Mouse (Mus musculus) adrenal gland, postnatal 36 days (tissue): ENCODE data around the gene Cpm. TPM values are rescaled to one million over a fixed set of nuclear protein-coding genes. Genes with fewer than 3 reads are reported as not detected.
A peak's percentile ranks its signal among the peaks of the same experiment; 100 is the strongest.
"Not testable (repeated sequence)": the region's sequence is repeated elsewhere in the genome, so short reads cannot be mapped to it uniquely, and the experiment has no call there.

Source experiments
- DNase-seq, 2 experiments: peaks; one replicate each; pipeline ENCODE4 v3.0.0; 2021; ENCODE audit warnings: mixed read lengths in 1 of 2
- long read RNA-seq, 2 experiments: library from polyadenylated mRNA; stranded (forward); transcript quantifications; one replicate each; pipeline ENCODE4 v2.0.0; 2021; ENCODE audit warnings: borderline sequencing depth in 2 of 2
- total RNA-seq, 2 experiments: library from RNA; stranded (reverse); gene quantifications; 2 replicates each; pipeline ENCODE4 v1.2.3; 2021

Gene Cpm
- total RNA-seq = 10 to 100 TPM; 25.3 to 34.9 TPM
- long read RNA-seq, experiment 1, partial matches to known transcripts = 3 of 25 reads
- long read RNA-seq, experiment 1, other reads (novel, unspliced or antisense) = 21 of 25 reads
- long read RNA-seq, experiment 2, partial matches to known transcripts = 0 of 6 reads
- long read RNA-seq, experiment 2, other reads (novel, unspliced or antisense) = 5 of 6 reads

DNA sequence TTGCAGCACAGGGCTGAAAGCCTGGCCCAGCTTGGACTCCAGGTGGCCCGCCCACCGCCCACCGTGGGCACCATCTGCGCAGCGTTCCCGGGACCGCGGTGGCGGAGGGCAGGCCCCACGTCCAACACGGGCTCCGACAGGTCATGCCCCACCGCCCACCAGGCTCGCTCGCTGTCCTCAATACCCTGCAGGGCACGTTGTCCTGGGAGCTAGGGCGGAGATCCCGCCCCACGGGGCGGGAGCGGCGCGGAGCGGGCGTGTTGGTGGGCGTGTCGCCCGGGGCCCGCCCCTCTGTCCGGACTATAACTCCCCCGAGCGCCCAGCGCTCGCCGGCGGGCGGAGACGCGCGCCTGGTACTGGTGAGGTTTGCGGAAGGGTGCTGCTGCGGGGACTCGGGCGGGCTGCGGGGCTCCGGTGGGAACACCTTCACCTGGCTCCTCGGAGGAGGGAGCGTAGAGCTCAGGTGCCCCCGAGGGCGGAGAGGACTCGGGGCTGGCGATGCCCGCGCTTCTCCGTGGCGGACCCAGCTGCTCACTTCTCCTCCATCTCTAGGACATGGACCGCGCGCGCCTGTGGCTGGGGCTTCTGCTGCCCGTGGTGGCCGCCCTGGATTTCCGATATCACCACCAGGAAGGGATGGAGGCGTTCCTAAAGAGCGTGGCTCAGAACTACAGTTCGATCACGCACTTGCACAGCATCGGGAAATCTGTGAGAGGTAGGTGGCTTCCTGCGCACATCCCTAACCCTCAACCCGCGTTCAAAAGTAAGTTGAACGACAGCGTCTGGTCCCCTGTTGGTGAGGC lies at the start of gene Cpm:
Gene Cpm (plus strand): TSS at position 332 of the 803 bp plus-strand sequence.
- peak; percentile 90 to 92 for DNase-seq

DNA sequence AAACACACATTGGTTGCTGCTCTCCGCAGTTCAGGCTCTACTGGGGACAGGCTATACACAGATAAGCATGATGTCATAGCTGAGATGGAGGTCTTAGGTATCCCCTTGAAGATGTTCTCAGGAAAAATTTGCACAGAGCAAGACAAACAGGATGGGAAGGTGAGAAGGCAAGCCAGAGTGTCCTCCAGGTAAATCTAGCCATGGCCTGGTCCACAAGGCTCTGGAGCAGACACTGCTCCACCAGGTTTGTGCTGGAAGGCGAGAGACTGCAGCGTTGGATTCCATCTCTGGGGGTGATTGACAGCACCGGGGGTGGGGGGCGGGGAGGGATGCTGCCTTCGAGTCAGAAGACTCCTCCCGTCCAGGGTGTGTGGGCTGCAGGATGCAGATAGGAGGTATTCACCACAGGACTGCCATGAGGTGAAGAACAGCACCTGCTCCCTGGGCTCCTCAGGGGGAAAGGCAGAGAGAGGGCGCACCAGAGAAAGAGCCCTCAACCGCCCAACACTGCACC lies 49.5 kb upstream of the Cpm start:
- no peak for DNase-seq

DNA sequence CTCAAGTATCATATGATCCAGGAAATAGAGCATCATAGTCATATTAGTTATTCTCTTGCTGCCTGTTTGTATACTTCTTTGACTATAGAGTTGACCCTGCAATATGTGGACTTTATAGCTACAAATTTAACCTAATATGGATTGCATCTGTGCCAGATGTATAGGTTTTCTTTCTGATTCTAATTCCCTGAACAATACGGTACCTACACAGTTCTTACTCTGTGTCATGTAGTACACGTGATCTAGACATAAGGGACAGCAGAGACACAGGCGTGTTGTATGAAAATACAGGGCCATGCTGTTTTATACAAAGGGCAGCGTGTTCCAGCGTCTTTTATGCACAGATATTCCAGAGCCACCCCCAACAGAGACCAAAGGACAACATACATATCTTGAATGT lies 48.9 kb upstream of the Cpm start:
- no peak for DNase-seq

DNA sequence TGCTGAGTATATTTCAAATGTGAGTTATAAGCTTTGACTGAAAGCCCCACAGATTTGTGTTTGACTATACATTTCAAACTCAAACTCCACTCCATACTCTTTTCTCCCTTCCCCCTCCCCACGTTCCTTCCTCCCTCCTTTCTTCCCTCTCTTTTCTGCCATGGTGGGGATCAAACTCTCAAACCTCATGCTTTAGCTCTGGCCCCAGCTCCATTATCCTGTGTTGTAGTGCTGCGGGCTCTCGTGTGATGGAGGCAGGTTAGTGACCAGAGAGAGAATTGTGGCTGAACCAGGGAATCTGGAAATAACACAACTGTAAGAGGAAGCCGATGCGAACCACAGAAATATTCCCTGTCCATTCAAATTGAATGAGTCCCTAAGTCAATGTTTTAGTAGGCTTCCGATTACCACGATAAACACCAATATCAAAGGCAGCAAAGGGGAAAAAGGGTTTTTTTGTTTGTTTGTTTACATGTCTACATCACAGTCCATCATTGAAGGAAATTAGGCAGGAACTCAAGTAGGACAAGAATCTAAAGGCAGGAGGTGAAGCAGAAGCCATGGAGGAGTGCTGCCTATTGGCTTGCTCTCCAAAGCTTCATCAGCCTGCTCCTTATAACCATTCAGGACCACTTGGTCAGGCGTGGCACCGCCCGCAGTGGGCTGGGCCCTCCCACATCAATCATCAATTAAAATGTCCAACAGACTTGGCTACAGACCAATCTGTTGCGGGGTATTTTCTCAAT lies 48.1 kb upstream of the Cpm start:
- DNase-seq = no peak

DNA sequence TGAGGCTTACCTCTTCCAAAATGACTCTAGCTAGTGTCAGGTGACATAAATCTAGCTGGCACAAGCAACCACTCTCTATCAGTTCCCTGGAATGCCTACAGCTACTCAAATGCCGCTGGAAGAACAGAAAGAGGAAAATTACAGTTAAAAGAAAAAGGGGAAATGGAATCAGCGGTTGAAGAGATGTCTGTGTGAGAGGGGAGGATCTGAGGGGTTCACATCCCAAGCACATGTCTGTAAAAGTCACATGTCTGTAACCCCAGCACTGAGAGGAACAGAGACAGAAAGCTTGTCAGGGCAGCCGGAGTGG lies 47.6 kb upstream of the Cpm start:
- no peak for DNase-seq

DNA sequence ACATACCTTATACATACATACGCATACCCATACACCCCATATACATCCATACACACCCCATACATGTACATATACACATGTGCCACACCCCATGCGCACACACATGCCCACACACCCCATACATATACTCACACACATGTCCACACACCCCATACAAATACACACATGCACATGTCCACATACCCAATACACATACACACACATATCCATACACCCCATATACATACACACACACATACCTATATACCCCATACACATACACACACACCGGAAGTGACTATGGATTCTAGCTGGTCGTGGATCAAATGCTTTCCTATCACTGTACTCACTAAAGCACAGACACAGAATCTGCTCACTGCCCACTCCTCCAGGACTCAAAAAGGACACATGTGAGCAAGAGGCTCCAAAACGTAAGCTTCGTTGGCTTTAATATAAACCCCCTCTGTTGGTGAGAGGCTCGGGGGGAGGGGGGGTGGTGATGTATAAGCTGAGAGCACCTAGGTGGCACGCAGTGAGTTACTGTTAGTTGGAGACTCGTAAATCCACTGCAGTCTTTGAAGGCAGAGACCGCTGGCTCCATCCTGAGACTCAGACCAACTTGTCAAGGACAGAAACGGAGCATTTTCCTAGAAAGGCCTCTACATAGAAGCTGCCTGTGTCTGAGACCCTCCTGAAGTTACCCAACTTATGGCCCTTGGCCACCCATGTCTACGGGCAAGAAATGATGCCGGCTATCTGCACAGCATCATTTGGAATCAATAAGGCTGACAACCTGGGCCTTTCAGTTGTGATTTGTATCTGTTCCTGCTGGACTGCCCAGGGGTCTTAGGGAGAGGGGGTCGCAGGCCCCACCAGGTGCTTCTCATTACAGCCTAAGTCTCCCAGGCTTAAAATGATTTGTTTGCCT lies 45.9 kb upstream of the Cpm start:
- no peak for DNase-seq

DNA sequence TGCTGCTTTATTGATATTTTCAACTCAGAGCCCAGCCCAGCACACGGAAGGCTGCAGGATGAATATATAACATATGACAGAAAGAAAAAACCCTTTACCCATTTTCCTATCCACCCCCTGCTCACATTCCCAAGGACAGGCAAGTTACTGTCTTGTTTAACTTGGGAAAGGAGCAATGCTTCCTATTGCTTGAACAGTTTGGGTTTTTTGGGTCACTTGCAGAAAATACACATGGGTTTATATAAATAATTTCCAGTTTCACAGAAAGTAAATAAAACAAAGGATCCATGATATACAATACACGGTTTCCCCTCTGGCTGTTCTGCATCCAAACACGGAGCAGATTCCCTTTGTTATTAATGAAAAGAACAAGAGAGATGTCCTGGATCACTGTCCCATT lies 45.2 kb upstream of the Cpm start:
- DNase-seq = no peak

DNA sequence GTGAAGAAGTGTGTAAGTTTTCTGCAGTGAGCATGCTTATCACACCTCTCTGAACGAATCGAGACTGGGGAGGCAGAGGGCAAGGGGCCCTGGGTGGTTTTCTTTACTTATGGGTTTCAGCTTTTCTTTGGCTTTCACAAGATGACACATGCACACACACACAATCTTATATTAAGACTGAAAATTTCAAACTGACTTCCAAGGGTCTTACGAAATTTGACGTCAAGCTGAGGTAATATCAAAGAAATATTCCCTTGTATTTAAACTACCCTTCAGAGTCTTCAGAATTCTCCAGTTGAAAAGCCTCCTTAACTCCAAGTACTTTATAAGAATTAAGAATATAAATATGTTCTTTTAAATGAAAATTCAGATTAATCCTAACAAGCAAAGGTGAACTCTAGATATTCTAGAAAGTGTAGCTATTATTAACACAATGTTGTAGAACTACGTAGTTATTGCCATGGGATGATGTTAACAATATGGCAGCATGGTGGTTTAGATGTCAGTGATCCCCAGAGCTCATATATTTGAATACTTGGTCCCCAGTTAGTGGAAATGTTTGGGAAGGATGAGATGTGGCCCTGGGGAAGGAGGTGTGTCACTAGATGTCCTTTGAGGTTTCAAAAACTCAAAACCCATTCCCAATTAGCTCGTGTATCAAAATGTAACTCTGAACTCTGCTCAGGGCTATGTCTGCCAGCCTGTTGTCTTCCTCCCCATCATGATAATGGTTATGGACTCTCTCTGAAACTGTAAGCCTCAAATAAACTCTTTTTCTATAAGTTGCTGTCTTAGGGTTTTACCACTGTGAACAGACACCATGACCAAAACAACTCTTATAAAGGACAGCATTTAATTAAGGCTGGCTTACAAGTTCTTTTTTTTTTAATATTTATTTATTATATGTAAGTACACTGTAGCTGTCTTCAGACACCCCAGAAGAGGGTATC lies 44.5 kb upstream of the Cpm start:
- no peak for DNase-seq

DNA sequence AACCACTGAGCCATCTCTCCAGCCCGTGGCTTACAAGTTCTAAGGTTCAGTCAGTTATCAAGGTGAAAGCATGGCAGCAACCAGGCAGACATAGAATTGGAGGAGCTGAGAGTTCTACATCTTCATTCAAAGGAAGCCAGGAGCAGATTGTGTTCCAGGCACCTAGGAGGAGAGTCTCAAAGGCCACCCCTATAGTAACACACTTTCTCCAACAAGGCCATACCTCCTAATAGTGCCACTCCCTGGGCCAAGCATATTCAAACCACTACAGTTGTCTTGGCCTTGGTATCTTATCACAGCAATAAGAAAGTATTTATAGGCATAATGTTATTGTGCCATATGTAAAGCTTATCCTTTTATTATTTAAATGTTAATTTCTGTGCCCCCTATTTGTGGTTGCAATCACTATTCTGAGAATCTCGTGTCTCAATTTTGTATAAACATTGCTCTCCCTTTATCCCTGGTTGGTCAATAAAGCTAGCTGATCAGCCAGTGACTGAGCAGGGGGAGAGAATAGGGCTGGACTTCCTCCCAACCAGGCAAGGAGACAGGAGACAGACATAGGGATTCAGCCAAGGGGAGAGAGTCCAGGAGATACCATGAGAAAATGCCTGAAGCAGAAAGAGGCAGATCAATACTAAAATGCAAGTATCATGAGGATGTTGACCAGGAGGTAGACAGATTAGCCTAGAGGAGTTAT lies 43.5 kb upstream of the Cpm start:
- no peak for DNase-seq

DNA sequence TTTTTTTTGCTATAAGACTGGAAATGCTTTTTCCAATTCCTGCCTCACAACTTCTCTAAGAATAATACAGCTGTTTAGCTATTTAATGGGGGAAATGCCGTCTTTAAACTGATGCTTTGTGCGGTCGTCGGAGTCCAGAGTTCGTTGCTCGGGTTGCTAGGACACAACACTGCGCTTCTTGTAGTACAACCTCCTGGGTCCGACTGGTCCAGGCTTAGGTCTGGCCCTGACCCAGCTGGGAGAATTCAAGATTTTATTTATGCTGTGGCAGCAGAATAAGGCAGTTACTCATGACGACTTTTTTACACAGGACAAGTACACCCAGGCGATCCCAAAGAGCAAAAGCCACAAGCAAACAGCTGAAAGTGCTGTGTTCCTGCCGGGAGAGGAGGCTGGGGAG lies 42.4 kb upstream of the Cpm start:
- DNase-seq = no peak

DNA sequence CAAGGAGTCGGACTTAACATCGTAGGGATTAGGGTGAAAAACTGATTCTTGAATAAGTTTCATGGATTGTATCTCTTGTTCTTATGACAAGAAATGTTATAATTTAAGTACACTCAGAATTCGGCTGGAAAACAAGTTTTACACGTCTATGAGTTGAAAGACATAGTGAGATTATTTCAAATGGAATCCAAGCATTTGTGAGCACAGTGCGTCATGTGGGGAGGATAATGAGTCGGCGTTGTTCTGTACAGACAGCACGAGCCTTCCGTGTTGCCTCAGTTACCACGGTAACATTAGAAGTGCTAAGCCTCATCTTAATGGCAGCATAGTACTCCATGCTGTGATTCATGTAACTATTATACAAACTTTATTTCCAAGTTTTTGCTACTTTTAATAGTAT lies 42.0 kb upstream of the Cpm start:
- no peak for DNase-seq

DNA sequence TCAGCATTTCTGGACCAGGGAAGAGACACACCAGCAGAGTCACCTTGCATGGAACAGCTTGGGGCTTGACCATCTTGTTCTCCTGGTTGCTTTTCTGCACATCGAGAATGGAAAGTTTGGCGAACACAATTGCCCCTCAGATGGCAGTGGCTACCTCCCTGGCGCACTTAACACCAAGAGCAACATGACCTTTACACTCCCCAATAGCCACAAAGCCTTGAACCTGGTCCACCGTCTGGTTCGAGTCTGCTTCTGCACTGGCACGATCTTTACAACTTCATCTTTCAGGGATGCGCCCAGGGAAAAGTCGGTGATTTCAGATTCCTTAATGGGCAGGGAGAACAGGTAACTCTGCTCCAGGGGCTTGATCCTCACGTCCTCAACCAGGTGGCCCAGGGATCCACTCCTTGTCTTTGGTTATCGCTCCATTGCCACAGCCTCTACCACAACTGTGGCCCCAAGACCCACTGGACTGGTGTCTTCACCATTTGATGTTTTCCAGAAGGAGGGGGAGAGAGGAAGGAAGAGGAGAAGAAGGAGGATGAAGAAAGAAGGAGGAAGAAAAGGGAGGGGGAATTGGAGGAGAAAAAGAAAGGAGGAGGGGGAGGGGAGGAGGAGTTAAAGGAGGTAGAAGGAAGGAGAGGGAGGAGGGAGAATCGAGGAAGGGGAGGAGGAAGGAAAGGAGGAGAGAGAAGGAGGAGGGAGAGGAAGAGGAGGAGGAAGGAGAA lies 40.7 kb upstream of the Cpm start:
- not testable (repeated sequence) for DNase-seq

DNA sequence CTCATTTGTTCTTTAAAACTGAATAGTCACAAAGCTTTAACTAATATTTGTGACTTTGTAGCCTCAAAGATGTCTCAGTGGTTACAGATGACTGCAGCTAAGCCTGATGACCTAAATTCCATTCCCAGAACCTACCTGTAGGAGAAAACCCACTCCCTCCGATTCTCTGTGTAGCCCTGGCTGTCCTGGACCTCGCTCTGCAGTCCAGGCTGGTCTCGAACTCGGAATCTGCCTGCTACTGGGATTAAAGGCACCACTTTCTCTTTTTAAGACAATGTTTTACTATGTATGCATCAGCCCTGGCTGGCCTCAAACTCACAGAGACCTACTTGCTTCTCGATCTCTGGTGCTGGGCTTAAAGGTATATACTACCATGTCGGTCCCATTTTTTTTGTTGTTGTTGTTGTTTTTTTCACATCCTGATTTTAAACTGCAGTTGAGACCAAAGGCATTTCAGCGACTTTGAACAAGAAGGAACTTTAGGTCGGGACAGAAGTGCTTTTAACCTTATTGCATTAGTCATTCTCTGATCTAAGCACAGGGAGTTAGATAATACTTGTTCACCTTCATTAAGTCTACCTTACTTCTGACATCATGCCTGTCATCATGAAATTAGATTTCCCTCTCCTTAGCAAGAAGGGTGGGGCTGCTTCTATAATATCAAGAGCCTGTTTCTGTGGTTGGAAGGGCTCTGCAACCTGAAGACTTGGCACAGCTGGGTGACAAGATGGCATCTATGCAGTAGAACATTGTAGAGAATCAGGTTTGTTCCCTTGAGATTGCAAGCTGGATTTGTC lies 40.0 kb upstream of the Cpm start:
- DNase-seq = no peak

DNA sequence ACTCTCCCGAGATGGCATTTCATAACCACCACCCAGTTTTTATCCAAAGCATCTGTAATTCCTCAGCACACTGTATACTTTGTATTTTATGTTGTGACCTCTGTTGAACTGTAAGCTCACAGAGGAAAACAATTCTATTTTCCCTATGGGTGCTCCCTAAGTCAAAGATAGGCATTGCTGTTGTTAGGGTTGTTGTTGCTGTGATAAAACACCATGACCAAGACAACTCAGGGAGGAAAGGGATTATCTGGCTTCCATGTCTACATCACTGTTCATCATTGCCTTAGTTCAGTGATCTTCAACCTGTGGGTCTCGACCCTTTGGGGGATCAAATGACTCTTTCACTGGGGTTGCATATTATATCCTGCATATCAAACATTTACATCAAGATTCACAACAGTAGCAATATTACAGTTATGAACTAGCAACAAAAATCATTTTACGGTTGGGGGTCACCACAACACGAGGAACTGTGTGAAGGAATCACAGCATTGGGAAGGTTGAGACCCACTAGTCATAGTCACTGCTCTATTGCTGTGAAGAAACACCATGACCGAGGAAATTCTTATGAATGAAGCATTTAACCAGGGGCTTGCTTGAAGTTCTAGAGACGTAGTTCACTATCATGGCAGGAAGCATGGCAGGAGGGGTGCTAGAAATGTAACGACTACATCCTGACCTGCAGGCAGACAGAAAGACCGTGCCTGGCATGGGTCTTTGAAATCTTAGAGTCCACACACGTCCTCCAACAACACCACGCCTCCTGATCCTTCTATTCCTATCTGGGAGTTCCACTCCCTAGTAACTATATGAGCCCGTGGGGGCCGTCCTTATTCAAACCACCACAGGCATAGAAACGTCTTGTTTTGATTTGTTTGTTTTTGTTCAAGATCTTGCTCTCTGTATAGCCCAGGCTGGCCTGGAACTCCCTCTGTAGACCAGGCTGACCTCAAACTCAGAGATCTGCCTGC lies 38.7 kb upstream of the Cpm start:
- no peak for DNase-seq

DNA sequence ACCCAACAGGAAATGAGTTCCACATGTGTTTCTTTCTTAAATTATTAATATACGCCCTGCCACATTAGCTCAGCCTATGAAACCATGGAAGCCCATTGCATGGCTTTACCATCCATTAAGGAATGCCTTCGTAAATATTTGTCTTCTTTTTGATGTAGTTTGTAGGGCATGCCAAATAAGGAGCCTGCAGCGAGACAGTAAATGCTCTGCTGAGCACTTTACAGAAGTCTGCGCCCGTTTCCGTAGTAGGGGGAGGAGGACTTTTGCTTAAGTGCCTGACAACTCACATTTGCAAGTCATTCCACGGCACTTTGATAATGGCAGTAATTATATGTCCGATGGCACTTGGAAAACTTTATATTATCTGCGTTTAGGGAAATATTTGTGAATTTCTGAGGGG lies 37.5 kb upstream of the Cpm start:
- no peak for DNase-seq

DNA sequence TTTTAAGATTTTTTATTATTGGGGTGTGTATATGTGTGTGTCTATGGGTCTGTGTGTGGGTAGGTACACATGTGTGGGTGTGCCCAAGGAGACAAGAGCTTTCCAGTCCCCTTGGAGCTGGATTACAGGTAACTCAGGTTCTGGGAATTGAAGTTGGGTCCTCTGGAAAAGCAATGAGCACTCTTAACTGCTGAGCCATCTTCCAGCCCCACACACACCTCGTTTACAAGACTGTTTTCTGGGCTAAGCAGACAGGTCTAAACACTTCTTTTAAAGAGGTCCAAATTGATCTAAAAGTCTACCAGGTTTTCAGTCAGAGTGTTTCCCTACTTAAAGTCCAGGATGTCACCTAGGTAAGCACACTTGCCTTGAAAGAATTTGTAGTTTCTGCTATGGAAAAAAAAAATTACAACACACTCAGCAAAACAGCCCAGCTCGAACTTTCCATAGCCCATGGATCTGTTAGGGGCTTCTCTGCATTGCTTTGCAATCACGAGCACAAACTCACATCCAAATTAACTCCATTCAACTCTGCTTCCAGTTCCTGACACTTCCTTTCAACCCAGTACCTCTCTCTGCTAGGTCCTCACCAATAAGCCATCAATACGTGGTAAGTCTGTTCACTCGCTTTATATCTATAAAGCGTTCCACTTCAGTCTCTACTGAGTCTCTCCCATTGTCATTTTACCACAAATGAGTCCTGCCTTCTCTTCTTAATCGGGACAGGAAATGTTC lies 36.8 kb upstream of the Cpm start:
- no peak for DNase-seq

DNA sequence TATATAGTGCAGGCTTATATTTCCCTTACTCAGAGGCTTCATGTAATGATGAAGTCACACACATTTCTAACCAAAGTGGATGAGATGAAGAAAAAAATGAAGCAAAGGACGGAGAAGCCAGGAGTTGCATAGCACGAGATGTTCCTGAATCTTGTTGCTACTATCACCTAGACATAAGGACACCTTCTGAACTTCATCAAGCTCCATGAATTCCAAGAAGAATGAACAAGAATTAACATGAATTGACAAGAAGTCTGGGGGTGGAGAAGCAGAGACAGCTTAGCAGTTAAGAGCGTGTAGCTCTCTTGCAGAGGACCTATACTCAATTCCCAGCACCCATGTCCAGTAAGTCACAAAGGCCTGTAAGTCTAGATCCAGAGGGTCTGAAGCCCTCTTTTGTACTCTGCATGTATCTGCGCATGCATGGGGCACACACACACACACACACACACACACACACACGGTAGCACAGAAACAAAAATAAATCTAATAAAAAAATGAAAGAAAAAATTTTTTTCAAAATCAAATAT lies 36.2 kb upstream of the Cpm start:
- DNase-seq = no peak
